Mouse (Mus musculus) yolk sac, embryonic 10.5 days (tissue): ENCODE results near the gene Vps13d.

Experiments
- DNase-seq: peaks from one replicate; pipeline ENCODE4 v3.0.0-alpha.2; 2017; ENCODE audit warnings: low spot score

Gene Vps13d

GRCm38 (mm10) chr4:145194559-145195162, at the start of gene Vps13d:
TSS of gene Vps13d (minus strand) at chr4:145195005.
- peak; percentile 85 for DNase-seq

GRCm38 (mm10) chr4:145242719-145243350, 48.0 kb upstream of the Vps13d start:
- DNase-seq = no peak

- no peak for DNase-seq
These were observed 46.0 kb upstream of the Vps13d start for GRCm38 (mm10) chr4:145240723-145241231.

- DNase-seq = no peak
These were observed 44.4 kb upstream of the Vps13d start for GRCm38 (mm10) chr4:145239049-145239830.

GRCm38 (mm10) chr4:145236027-145236426, 41.2 kb upstream of the Vps13d start:
- DNase-seq = no peak

- DNase-seq = no peak
These were observed 38.9 kb upstream of the Vps13d start for GRCm38 (mm10) chr4:145233487-145234228.

- DNase-seq = no peak
These were observed 36.9 kb upstream of the Vps13d start for GRCm38 (mm10) chr4:145231732-145232131.

- DNase-seq = no peak
These were observed 35.8 kb upstream of the Vps13d start for GRCm38 (mm10) chr4:145230647-145231046.

- no peak for DNase-seq
These were observed 34.8 kb upstream of the Vps13d start for GRCm38 (mm10) chr4:145229524-145230163.

- DNase-seq = no peak
These were observed 34.2 kb upstream of the Vps13d start for GRCm38 (mm10) chr4:145229051-145229450.

GRCm38 (mm10) chr4:145224613-145225012, 29.8 kb upstream of the Vps13d start:
- DNase-seq = no peak

GRCm38 (mm10) chr4:145222064-145222463, 27.3 kb upstream of the Vps13d start:
- DNase-seq = peak; percentile 23

GRCm38 (mm10) chr4:145221379-145221778, 26.6 kb upstream of the Vps13d start:
- DNase-seq = no peak

- no peak for DNase-seq
These were observed 25.2 kb upstream of the Vps13d start for GRCm38 (mm10) chr4:145220001-145220400.

GRCm38 (mm10) chr4:145219240-145219985, 24.6 kb upstream of the Vps13d start:
- DNase-seq = no peak

- DNase-seq = no peak
These were observed 23.0 kb upstream of the Vps13d start for GRCm38 (mm10) chr4:145217837-145218236.

GRCm38 (mm10) chr4:145217046-145217445, 22.2 kb upstream of the Vps13d start:
- no peak for DNase-seq

GRCm38 (mm10) chr4:145215396-145215795, 20.6 kb upstream of the Vps13d start:
- no peak for DNase-seq

GRCm38 (mm10) chr4:145214786-145215174, 20.0 kb upstream of the Vps13d start:
- no peak for DNase-seq

- DNase-seq = peak; percentile 68
These were observed 19.4 kb upstream of the Vps13d start for GRCm38 (mm10) chr4:145213999-145214785.
